Mouse (Mus musculus) embryonic facial prominence, embryonic 12.5 days (tissue): ENCODE results near the gene Pitpna. TPM values are rescaled to one million over a fixed set of nuclear protein-coding genes. Genes with fewer than 3 reads are reported as not detected.
"Not testable (repeated sequence)": the region's sequence is repeated elsewhere in the genome, so short reads cannot be mapped to it uniquely, and the experiment has no call there.

ENCODE experiments used
- ATAC-seq: fragments of 200-750 bp; cut with Nextera tagmentation; 2 replicates; pipeline ENCODE4 v1.8.0; 2017; ENCODE audit not compliant: insufficient number of reproducible peaks, insufficient read depth, low FRiP score, low TSS enrichment
- H3K27ac ChIP-seq: fragments of 300-500 bp; sonication (generic); 2 replicates; pipeline ENCODE4 v1.5.1; 2016; ENCODE audit warnings: mild to moderate bottlenecking
- H3K27me3 ChIP-seq: fragments of 300-500 bp; sonication (generic); 2 replicates; pipeline ENCODE4 v1.6.1; 2016; ENCODE audit warnings: mild to moderate bottlenecking, moderate library complexity
- H3K36me3 ChIP-seq: fragments of 300-500 bp; sonication (generic); 2 replicates; pipeline ENCODE4 v1.6.1; 2016; ENCODE audit warnings: mild to moderate bottlenecking
- H3K4me1 ChIP-seq: fragments of 300-500 bp; sonication (generic); 2 replicates; pipeline ENCODE4 v1.6.1; 2016
- H3K4me2 ChIP-seq: fragments of 300-500 bp; sonication (generic); replicated peaks from 2 replicates; pipeline ENCODE4 v1.6.1; 2016; ENCODE audit warnings: mild to moderate bottlenecking, moderate library complexity
- H3K4me3 ChIP-seq: fragments of 300-500 bp; sonication (generic); 2 replicates; pipeline ENCODE4 v1.5.1; 2016; ENCODE audit warnings: mild to moderate bottlenecking
- H3K9ac ChIP-seq: fragments of 300-500 bp; sonication (generic); 2 replicates; pipeline ENCODE4 v1.6.1; 2016; ENCODE audit warnings: mild to moderate bottlenecking, moderate library complexity
- H3K9me3 ChIP-seq: fragments of 300-500 bp; sonication (generic); 2 replicates; pipeline ENCODE4 v1.6.1; 2016; ENCODE audit warnings: mild to moderate bottlenecking, moderate library complexity
- WGBS: fragments of 180-500 bp; shearing (Covaris S2); methylation state at CpG from one replicate; pipeline ENCODE4 v1.1.7; 2016; 5-methylcytosine and 5-hydroxymethylcytosine counted together
- polyA plus RNA-seq: library from polyadenylated mRNA; unstranded; fragments of >200 nt; fragmentation: Nextera tagmentation; extraction: Ambion mirVana; gene quantifications from 2 replicates; pipeline ENCODE4 v1.2.1, GENCODE M21; 2016

Gene Pitpna
- polyA plus RNA-seq, 1 experiment from 2014 or later, result 96.0 TPM

GRCm38 (mm10) chr11:75596726-75597255 lies 8.9 kb downstream of the Pitpna start:
- WGBS, result 79% methylated on average over 3 of the region's 3 CpGs
- H3K9ac ChIP-seq, result no peak overlapping the region
- ATAC-seq, result no peak

GRCm38 (mm10) chr11:75598004-75598403 lies 10.1 kb downstream of the Pitpna start:
- no peak for ATAC-seq
- Histone ChIP-seq H3K9me3 (no peaks in the 10 kb centered on the region), H3K4me1 (no peaks in the 10 kb centered on the region; the same call in 1 of the 2 replicates), H3K4me3 (no peak overlapping the region), H3K4me2 (no peak overlapping the region), H3K36me3 (peaks cover 77% of the 10 kb centered on the region), H3K9ac (no peak overlapping the region), H3K27ac (no peak overlapping the region), H3K27me3 (no peaks in the 10 kb centered on the region)
- WGBS, result 95% methylated on average over 6 of the region's 6 CpGs

More at GRCm38 (mm10) chr11:75596726-75597255, 8.9 kb downstream of the Pitpna start:
- Histone ChIP-seq H3K36me3 (peaks cover 77% of the 10 kb centered on the region), H3K27me3 (no peaks in the 10 kb centered on the region), H3K9me3 (no peaks in the 10 kb centered on the region), H3K4me1 (no peaks in the 10 kb centered on the region; the same call in 1 of the 2 replicates), H3K4me3 (no peak overlapping the region), H3K27ac (no peak overlapping the region), H3K4me2 (no peak overlapping the region)

- not testable (repeated sequence) for H3K9me3 ChIP-seq, ATAC-seq, H3K9ac ChIP-seq, H3K27me3 ChIP-seq, H3K4me1 ChIP-seq, H3K27ac ChIP-seq, H3K4me3 ChIP-seq, H3K4me2 ChIP-seq
- H3K36me3 ChIP-seq, result peaks cover 72% of the 10 kb centered on the region
- 93% methylated on average over 17 of the region's 17 CpGs for WGBS
Observed at GRCm38 (mm10) chr11:75599802-75600201, 11.9 kb downstream of the Pitpna start.

GRCm38 (mm10) chr11:75604826-75605225 lies 16.9 kb downstream of the Pitpna start:
- no peak for ATAC-seq
- no peak overlapping the region for H3K27ac ChIP-seq
- no peaks in the 10 kb centered on the region for H3K9me3 ChIP-seq
- H3K4me3 ChIP-seq, result no peak overlapping the region
- 0 out of 2 replicates have a peak, but pooled peaks cover 2% of the 10 kb centered on the region for H3K4me1 ChIP-seq
- no peak overlapping the region for H3K9ac ChIP-seq
- no peak overlapping the region for H3K4me2 ChIP-seq
- 83% methylated on average over 5 of the region's 5 CpGs for WGBS
- H3K36me3 ChIP-seq, result peaks cover 74% of the 10 kb centered on the region
- H3K27me3 ChIP-seq, result no peaks in the 10 kb centered on the region

- H3K27ac ChIP-seq, result no peak overlapping the region
- no peak for ATAC-seq
- no peaks in the 10 kb centered on the region for H3K9me3 ChIP-seq
- H3K4me3 ChIP-seq, result no peak overlapping the region
- H3K27me3 ChIP-seq, result no peaks in the 10 kb centered on the region
- H3K4me1 ChIP-seq, result 0 out of 2 replicates have a peak, but pooled peaks cover 2% of the 10 kb centered on the region
- no peak overlapping the region for H3K9ac ChIP-seq
- no peak overlapping the region for H3K4me2 ChIP-seq
- 68% methylated on average over 1 of the region's 1 CpGs for WGBS
- peaks cover 75% of the 10 kb centered on the region for H3K36me3 ChIP-seq
Observed at GRCm38 (mm10) chr11:75605318-75605717, 17.4 kb downstream of the Pitpna start.

GRCm38 (mm10) chr11:75608776-75609175 lies 20.9 kb downstream of the Pitpna start:
- peaks cover 60% of the 10 kb centered on the region for H3K36me3 ChIP-seq
- 87% methylated on average over 5 of the region's 5 CpGs for whole genome bisulfite sequencing
- no peaks in the 10 kb centered on the region for H3K9me3 ChIP-seq
- no peak overlapping the region for H3K4me3 ChIP-seq
- no peaks in the 10 kb centered on the region for H3K27me3 ChIP-seq
- H3K9ac ChIP-seq, result no peak overlapping the region
- no peak overlapping the region for H3K4me2 ChIP-seq
- H3K4me1 ChIP-seq, result 0 out of 2 replicates have a peak, but pooled peaks cover 2% of the 10 kb centered on the region
- H3K27ac ChIP-seq, result no peak overlapping the region
- no peak for ATAC-seq

- no peak overlapping the region for H3K4me2 ChIP-seq
- no peaks in the 10 kb centered on the region for H3K27me3 ChIP-seq
- H3K9ac ChIP-seq, result no peak overlapping the region
- WGBS, result 90% methylated on average over 2 of the region's 2 CpGs
- H3K9me3 ChIP-seq, result no peaks in the 10 kb centered on the region
- ATAC-seq, result no peak
- no peak overlapping the region for H3K4me3 ChIP-seq
- H3K4me1 ChIP-seq, result 0 out of 2 replicates have a peak, but pooled peaks cover 2% of the 10 kb centered on the region
- H3K27ac ChIP-seq, result no peak overlapping the region
- peaks cover 66% of the 10 kb centered on the region for H3K36me3 ChIP-seq
Observed at GRCm38 (mm10) chr11:75610021-75610420, 22.1 kb downstream of the Pitpna start.

- Histone ChIP-seq H3K27ac (no peak overlapping the region), H3K4me2 (no peak overlapping the region), H3K36me3 (peaks cover 58% of the 10 kb centered on the region), H3K4me3 (no peak overlapping the region), H3K4me1 (no peaks in the 10 kb centered on the region), H3K27me3 (no peaks in the 10 kb centered on the region), H3K9me3 (no peaks in the 10 kb centered on the region), H3K9ac (no peak overlapping the region)
- no peak for ATAC-seq
- WGBS, result 97% methylated on average over 1 of the region's 1 CpGs
Observed at GRCm38 (mm10) chr11:75614769-75615168, 26.9 kb downstream of the Pitpna start.

GRCm38 (mm10) chr11:75615556-75615955 lies 27.7 kb downstream of the Pitpna start:
- Histone ChIP-seq H3K36me3 (peaks cover 58% of the 10 kb centered on the region), H3K9ac (no peak overlapping the region), H3K9me3 (no peaks in the 10 kb centered on the region), H3K4me1 (no peaks in the 10 kb centered on the region), H3K4me2 (no peak overlapping the region), H3K27me3 (no peaks in the 10 kb centered on the region), H3K4me3 (no peak overlapping the region), H3K27ac (no peak overlapping the region)
- WGBS, result 86% methylated on average over 2 of the region's 2 CpGs
- no peak for ATAC-seq

GRCm38 (mm10) chr11:75619133-75619532 lies 31.2 kb downstream of the Pitpna start:
- Histone ChIP-seq H3K9me3 (no peaks in the 10 kb centered on the region), H3K27ac (no peak overlapping the region), H3K27me3 (no peaks in the 10 kb centered on the region), H3K4me2 (no peak overlapping the region), H3K9ac (no peak overlapping the region), H3K4me1 (no peaks in the 10 kb centered on the region), H3K36me3 (peaks cover 56% of the 10 kb centered on the region), H3K4me3 (no peak overlapping the region)
- 85% methylated on average over 5 of the region's 5 CpGs for WGBS
- ATAC-seq, result no peak

GRCm38 (mm10) chr11:75620136-75620780 lies 32.4 kb downstream of the Pitpna start:
- no peaks in the 10 kb centered on the region for H3K4me1 ChIP-seq
- WGBS, result 91% methylated on average over 12 of the region's 12 CpGs
- no peak overlapping the region for H3K9ac ChIP-seq
- H3K4me2 ChIP-seq, result no peak overlapping the region
- H3K36me3 ChIP-seq, result peaks cover 52% of the 10 kb centered on the region
- no peak for ATAC-seq
- no peaks in the 10 kb centered on the region for H3K9me3 ChIP-seq
- no peak overlapping the region for H3K4me3 ChIP-seq
- no peak overlapping the region for H3K27ac ChIP-seq
- H3K27me3 ChIP-seq, result no peaks in the 10 kb centered on the region

- H3K27ac ChIP-seq, result no peak overlapping the region
- peaks cover 57% of the 10 kb centered on the region for H3K36me3 ChIP-seq
- no peak for ATAC-seq
- no peaks in the 10 kb centered on the region for H3K9me3 ChIP-seq
- H3K4me2 ChIP-seq, result no peak overlapping the region
- no peak overlapping the region for H3K9ac ChIP-seq
- H3K4me3 ChIP-seq, result no peak overlapping the region
- no peaks in the 10 kb centered on the region for H3K27me3 ChIP-seq
- no peaks in the 10 kb centered on the region for H3K4me1 ChIP-seq
- WGBS, result 96% methylated on average over 2 of the region's 2 CpGs
Observed at GRCm38 (mm10) chr11:75621426-75621825, 33.5 kb downstream of the Pitpna start.
